Mouse (Mus musculus) liver, embryonic 14.5 days (tissue): ENCODE measurements around the gene Ccdc38.

Experiments used
- CTCF ChIP-seq: IDR thresholded peaks from 2 replicates; pipeline ENCODE4 v1.5.1; 2016; ENCODE audit warnings: antibody characterized with exemption, low read depth, control low read depth
- EP300 ChIP-seq: IDR thresholded peaks from 2 replicates; pipeline ENCODE4 v1.6.1; 2016; ENCODE audit warnings: antibody characterized with exemption, low read depth

DNA sequence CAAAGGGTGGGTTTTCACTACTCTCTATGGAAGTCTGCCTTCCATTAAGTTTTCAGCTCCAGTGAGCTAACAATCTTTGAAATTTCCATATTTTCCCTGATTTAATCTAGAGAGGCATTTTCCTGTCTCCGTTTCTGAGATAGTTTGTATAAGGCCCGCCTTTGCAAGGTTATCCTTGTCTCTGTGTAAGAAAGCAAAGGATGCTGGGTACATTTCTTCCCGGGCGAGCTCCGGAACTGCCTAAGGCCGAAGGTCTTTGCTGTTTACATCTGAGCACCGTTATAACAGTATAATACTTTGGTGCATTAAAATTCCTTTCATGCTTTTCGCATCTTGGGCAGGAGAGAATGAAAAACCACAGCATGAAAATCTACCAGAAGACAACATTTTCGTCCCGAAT lies 9.4 kb downstream of the Ccdc38 start:
- TF ChIP-seq CTCF (no peak), EP300 (no peak)
